Mouse (Mus musculus): ENCODE results near the gene Hk2.

Hk2 gene

GRCm38 (mm10) chr6:82774321-82774764, at the start of gene Hk2:
Hk2 (minus strand) TSS chr6:82774454.
- DNase-seq (ENCODE audit: extremely low spot score, low spot score), result peak; percentile 87

- no peak for DNase-seq (ENCODE audit: extremely low spot score, low spot score)
These were observed 47.6 kb upstream of the Hk2 start for GRCm38 (mm10) chr6:82821758-82822253.

GRCm38 (mm10) chr6:82820716-82821115, 46.5 kb upstream of the Hk2 start:
- no peak for DNase-seq (ENCODE audit: extremely low spot score, low spot score)

DNA sequence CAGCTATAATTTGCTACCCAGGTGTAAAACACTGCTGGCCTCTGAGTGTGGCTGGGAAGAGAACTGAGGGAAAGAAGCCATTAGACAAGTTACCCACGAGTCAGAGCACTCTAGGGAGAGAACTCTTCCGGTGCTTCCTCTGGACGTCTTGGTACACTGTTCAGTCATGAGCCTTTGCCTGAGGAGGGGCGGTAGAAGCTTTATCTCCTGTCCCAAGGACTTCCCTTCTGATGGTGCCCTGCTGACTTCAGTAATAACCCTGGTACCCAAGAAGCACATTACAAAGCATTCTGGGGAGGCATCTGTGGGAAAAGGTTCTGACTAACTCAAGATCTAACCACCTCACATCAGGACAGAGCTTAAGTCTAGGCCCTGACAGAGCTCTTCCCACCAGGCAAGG, 40.6 kb upstream of the Hk2 start:
- DNase-seq (ENCODE audit: extremely low spot score, low spot score), result no peak

DNA sequence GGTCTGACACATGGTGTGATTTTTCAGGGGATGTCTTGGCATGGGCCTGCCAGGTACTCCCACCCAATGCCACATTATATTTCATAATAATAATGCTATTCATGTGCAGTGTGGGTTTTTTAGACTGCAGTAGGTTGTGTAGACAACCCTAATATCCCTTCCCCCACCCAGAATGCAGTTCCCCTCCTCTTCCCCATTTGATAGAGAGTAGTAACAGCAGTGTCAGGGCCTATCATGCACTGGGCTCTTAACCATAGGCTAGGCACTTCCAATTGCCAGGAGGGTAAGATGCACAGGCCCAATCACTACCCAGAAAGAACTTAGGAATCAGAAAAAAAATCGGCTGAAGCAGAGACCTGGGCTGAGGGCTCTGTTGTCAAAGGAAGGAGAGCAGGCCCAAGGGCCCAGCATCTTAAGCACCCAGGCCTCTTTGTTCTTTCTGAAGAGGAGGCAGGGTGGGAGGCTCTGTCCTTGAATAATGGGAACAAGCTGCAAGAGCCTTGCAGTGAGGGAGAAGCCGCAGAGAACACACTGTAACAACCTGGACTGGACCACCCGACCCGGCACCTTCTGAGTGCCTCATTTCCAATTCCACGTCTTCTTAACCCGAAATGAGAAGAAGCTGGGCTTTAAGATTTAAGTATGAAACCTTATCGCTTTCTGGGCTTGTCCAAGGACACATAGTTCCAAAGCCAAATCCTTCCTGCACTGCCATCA, 33.9 kb upstream of the Hk2 start:
- DNase-seq (ENCODE audit: extremely low spot score, low spot score), result no peak

GRCm38 (mm10) chr6:82806971-82807370, 32.7 kb upstream of the Hk2 start:
- no peak for DNase-seq (ENCODE audit: extremely low spot score, low spot score)

DNA sequence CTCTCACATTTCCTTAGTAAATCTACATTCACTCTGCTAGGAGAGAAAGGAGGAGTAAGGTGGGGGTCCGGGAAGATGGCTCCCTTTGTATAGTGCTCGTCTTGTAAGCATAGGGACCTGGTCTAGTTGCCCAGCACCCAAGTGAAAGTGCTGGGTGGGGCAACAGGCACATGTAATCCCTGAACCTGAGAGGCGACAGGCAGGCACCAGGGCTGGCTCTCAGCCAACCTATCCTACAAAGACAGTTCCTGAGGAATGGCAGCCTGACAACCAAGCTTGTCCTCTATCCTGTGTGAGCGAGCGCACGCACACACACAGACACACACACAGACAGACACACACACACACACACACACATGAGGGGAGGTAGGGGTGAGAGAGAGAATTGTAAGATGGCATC, 32.2 kb upstream of the Hk2 start:
- DNase-seq (ENCODE audit: extremely low spot score, low spot score), result no peak

DNA sequence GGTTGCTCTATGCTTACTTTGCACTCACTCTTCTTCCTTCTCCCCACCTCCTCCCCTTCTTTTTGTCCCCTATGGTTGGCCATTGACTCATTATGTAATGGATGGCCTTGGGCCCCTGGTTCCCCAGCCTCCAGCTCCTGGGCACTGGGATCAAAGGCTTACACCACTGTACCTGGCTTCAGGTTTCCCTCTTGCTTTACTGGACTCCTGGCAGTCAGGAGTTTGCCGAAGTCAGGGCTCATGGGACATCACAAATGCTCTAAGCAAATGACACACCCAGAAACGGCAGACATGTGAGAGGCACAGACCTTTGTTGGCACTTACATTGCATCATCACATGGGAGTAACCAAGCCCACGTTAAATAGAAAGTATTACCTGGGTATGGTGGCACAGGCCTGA, 31.6 kb upstream of the Hk2 start:
- DNase-seq (ENCODE audit: extremely low spot score, low spot score), result no peak

- DNase-seq (ENCODE audit: extremely low spot score, low spot score), result no peak
These were observed 30.7 kb upstream of the Hk2 start for GRCm38 (mm10) chr6:82804984-82805383.

DNA sequence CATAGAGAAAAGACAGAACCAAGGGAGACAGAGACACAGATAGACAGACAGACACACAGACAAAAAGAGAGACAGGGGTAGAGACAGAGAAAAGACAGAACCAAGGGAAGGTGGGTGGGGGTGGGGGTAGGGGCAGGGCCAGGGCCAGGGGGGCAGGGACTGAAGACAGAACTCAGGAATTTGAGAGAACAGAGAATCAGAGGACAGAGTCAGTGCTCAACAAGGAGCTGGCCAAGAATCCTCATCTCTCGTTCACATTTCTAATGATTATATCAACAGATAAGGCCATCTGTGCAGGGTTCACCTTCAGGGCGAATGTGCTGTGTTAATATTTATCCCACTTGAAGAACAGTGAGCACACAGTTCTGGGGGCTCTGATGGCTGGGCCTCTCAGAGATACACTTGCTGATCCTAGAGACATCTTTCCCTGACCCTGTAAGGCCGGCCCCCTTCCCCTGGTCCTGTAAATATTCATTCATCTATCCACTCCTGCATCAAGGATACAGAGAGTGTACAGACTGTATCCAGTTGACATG, 24.0 kb upstream of the Hk2 start:
- no peak for DNase-seq (ENCODE audit: extremely low spot score, low spot score)

- no peak for DNase-seq (ENCODE audit: extremely low spot score, low spot score)
These were observed 23.1 kb upstream of the Hk2 start for GRCm38 (mm10) chr6:82797300-82797839.

DNA sequence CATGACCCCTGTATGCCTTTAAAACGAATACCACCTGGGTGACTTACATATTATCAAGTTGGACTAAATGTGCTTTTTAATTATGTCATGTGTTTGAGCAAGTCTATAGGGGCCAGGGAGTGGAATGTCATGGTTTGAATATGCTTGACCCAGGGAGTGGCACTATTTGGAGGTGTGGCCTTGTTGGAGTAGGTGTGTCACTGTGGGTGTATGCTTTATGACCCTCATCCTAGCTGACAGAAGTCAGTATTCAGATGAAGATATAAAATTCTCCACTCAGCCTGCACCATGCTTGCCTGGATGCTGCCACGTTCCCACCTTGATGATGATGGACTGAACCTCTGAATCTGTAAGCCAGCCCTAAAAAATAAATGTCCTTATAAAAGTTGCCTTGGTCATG, 16.6 kb upstream of the Hk2 start:
- no peak for DNase-seq (ENCODE audit: extremely low spot score, low spot score)

- DNase-seq (ENCODE audit: extremely low spot score, low spot score), result no peak
These were observed 9.7 kb upstream of the Hk2 start for GRCm38 (mm10) chr6:82783906-82784305.

DNA sequence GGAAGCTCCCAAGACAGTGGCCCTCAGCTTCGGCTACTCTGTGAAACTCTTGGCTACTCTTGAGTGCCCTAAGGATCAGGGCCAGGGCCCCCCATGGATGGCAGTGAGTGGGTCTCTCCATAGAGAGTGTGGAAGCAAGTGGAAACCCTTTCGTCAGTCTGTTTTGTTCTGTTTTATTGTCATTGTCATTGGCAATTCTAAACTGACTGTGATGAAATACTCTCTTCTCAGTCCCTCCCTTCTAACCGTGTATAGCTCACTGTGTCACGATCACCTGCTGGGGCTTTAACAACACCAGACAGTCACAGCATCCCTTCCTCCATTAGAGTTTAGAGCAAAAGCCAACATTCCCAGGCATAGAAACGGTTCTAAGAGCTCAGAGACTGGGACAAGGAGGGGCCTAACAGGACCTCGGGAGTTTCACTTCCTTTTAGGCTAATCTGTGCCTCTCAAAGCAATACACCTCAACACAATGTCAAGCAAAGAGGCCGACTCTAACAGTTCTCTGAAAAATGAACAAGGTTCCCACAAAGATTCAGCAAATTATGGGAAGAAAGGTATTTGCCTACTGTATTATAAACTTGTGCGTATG, 6.6 kb upstream of the Hk2 start:
- no peak for DNase-seq (ENCODE audit: extremely low spot score, low spot score)

- no peak for DNase-seq (ENCODE audit: extremely low spot score, low spot score)
These were observed 6.1 kb upstream of the Hk2 start for GRCm38 (mm10) chr6:82780369-82780768.

DNA sequence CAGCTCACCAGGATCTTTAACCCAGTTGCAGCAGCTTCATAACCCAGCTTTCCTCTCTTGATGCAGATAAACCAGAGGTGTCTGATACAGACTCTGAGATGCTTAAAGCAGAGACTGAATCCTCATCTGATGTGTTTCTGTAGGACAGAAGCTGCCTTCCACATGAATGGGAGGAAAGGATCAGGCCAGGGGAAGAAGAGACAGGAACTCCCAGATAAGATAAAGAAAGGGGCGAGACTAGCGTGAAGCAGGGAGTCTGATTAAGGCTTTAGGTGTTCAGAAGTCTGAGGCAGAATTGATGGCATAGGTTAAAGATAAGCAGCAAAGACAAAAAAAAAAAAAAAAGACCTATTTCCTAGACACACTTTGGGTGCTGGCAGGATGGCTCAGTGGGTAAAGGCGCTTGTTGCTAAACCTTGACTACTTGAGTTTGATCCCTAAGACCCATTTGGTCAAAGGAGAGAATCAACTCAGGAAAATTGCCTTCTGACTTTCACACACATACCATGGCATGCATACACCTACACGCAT, 2.9 kb upstream of the Hk2 start:
- DNase-seq (ENCODE audit: extremely low spot score, low spot score), result no peak

DNA sequence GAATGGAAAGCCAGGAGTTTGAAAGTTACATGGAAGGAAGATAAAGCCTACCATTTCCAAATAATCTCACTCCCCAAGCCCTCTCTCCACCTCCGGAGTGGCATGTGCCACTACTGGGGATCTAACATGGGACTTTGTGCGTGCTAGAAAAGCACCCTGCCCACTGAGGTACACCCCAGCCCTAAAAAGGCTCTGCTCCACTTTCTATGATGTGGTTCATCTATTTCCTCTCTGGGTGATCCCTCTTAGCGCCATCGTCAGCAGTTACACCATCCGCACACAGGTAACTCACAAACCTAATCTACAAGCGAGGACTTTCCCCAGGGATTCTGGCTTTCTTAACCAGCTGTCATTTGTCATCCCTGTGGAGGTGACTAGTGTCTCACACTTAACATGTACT, 1.1 kb upstream of the Hk2 start:
- no peak for DNase-seq (ENCODE audit: extremely low spot score, low spot score)

DNA sequence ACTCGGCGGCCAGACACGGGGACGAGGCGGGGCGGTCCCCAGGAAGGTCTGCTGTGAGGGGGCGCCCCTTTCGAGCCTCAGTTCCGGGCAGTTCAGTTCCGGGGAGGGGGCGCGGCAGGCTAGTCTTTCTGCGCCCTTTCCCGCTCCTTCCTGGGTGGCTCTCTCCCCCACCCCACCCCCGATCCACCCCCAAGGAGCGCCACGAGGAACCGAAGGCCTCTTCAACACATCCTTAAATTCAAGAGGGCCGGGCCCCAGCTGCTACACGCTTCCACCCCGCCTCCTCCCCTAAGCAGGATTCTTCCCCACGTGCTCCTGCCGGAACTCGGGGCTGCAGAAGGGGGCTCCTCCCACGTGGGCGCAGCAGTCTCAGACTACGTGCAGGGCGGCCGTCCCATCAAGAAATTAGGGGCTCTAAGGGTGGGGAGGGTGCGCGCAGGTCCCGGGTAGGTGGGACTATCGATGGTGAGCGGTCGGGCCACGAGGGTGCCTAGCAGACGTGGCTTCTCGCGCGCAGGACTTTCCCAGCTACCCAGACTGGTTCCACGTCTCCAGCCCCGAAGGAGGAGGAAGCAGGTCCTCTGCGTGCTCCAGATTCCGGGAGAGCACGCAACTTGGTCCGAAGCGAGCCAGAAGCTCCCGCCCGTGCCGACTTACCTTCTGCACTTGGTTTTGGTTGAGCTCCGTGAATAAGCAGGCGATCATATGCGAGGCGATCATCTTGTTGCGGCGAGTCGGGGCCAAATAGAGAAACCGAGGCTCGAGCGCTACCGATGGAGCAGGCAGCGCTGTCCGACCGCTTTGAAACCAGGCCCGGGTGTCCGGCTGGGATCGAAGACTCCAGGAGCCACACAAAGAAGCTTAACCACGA, 758 bp downstream of the Hk2 start:
- peak; percentile 74 for DNase-seq (ENCODE audit: extremely low spot score, low spot score)

DNA sequence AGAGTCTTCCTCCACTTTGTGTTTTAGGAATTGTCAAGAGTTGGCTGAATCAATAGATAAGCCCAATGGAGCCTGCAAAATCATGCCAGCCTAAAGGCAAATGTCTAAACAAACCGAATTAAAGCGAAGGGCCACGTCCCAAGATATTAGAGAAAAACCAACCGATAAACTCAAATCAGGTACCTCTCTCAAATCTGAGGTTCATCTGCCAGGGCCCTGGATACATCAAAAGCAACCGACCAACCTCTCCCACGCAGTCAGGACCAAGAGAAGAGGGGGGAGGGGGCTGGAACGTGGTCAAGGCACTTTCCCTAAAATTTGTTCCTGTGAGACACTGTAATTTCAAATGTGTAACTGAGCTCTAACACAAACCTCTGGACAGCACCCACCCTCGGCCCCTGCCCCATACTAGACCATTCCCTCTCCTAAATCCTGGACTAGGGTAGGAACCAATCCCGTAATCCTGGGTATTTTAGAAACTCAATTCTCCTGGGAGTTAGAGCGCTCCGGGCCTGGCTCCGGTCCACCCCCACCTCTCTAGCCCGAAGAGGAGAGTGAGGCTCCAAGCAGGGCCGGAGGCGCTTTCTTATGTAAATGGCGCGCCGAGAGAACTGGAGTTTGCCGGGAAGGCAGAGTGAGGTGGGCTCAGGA, 1.7 kb downstream of the Hk2 start:
- DNase-seq (ENCODE audit: extremely low spot score, low spot score), result peak; percentile 55

DNA sequence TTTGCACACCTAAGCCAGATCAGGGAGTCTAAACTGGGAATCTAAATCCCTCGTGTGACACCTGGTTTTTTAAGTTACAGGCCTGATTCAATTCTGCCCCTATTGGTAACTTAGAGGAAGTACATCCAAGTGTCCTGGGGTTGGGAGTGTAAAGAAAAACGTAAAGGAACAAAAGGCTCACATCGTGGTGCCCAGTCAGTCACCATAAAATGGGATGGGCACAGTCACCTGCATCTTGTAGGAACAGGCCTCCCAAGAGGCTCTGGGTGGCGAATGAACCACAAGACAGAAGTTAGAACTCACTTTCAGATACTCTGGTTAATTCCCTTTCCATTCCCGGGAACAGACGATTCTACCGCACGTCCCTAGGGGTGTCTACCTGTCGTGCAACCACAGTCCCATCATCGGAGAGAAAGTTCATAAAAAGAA, 2.3 kb downstream of the Hk2 start:
- peak; percentile 50 for DNase-seq (ENCODE audit: extremely low spot score, low spot score)

DNA sequence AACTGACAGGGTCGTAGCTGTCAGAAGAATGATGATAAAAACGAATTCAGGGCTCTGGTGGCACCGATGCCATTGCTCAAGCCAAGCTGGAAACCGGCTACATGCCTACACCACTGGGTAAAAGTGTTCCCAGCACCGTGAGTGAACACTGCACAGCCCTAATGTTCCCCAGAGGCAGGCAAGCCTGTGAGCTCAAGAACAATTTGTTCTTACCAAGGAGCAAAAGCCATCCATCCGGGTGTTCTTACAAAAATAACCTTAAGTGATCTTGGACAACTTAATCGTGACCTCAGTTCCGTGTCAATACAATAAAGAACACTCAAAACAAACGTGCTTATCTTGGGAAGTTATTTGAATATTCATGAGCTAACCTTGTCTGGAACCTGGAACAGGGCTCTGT, 3.2 kb downstream of the Hk2 start:
- DNase-seq (ENCODE audit: extremely low spot score, low spot score), result no peak
